Mouse (Mus musculus) liver, adult (tissue): ENCODE data around the gene Srpx.

Source experiments
- GATA4 ChIP-seq: IDR thresholded peaks from 2 replicates; pipeline ENCODE4 v1.6.1; 2014; ENCODE audit warnings: mild to moderate bottlenecking, low read length; ENCODE audit not compliant: insufficient replicate concordance

Gene Srpx

DNA sequence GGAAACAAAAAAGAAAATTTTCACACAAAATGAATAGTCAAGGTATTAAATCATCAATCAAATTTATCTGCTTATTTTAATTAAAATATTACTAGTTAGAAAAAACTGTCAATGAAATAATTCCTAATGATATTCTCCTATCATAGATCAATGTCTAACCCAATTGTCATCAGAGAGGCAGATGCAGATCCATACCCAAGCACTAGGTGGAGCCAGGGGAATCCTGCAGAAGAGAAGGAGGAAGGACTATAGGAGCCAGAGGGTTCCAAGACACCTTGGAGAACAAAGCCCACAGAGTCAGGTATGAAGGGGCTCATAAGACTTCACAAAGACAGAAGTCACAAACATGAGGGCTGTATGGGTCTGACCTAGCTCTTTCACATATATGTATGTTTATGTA, 82.8 kb downstream of the Srpx start:
- TF ChIP-seq GATA4 = no peak

DNA sequence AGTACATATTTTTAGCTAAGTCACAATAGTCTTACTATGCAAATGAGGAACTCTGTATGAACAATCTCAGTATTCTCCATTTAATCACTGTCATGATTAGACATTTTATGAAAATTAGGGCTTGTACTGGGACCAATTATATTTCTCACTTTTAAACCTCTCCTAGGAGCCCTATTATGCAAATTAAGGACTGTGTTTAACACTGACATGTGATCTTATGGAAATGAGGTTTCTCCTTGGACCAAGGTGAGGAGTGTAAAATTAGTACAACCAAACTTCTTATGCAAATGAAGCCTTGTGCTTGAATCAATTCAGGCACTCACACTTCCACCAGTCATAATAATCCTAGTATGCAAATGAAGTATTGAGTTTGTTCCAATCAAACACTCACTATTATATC, 107.3 kb downstream of the Srpx start:
- no peak for TF ChIP-seq GATA4

DNA sequence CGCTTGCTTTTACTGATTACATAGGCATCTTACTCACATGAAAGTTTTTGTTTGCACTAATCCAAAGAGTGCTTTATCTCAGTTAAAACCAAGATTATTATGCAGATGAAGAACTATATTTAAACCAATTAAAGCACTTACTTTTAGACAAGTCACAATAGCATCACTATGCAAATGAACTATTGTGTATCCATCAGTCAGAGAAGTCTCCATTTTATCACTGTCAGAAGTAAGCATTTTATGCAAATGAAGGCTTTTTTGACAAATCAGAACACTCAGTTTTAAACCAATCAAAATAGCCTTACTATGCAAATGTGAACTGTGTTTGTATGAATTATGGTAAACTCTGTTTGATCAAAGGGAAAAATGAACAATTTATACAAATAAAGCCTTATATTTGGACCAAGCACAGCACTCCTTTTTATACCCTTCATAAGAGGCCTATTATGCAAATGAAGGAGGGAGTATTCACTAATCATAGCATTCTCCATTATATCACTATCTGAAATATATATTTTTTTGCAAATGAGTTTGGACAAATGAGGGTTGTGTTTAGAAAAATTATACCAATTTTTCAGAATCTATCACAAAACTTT, 109.7 kb downstream of the Srpx start:
- no peak for TF ChIP-seq GATA4

- TF ChIP-seq GATA4 = no peak
These were observed 111.6 kb downstream of the Srpx start for GRCm38 (mm10) chrX:10005946-10006345.

- no peak for TF ChIP-seq GATA4
These were observed 116.8 kb downstream of the Srpx start for GRCm38 (mm10) chrX:10000718-10001117.
